Mouse (Mus musculus) kidney, adult 8-10 months (tissue): ENCODE measurements around the gene Tm9sf1.
A peak's percentile ranks its signal among the peaks of the same experiment; 100 is the strongest.

ENCODE experiments used
- DNase-seq, 2 experiments: peaks; one replicate each; pipeline ENCODE4 v3.0.0; 2022

Gene Tm9sf1

DNA sequence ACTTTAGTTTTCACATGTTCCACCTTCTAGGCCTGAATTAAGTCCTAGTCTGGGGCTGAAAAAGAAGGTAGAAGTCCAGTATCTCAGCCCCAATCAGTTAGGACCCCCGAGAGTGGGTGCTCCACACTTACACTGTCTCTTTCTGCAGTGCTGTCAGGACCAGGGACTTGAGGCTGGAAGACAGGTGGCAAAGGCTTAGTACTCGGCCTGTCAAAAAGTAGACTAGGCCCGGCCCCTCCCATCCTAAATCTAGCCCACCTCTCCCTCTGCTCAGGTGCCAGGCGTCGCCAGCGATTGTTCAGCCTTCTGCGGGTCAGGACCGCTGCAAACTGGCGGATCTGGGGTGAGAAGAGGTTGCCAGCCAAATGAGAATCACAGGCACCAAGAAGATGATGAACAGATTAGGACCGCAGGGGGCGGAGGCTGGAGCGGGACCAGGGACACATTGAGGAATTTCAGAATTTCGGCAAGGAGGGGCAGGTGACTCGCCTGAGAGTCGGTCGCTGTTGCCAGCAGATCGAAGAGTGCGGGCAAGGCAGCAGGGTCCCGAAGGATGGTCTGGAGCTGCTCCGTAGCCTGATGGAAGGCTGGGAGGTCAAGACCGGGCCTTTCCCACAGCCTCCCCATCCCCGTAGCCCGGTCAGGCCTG, 8.6 kb downstream of the Tm9sf1 start:
- DNase-seq, result peak in 1 of 2 experiments; percentile 23

DNA sequence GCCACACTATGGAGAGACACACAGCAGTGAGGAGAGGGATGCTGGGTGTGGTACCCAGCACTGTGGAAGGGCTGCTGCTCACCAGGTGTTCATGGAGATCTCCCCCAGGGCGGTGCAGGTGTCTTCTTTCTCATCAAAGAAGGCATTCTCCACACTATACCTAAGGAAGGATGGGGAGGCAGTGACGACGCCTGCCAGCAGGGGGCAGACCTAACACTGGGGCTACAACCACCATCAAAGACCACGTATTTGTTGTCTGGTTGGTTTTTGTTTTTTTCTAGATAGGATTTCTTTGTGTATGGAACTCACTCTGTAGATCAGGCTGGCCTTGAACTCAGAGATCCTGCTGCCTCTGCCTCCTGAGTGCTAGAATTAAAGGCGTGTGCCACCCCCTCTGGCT, 14.3 kb downstream of the Tm9sf1 start:
- peak; percentile 30 to 67 for DNase-seq

DNA sequence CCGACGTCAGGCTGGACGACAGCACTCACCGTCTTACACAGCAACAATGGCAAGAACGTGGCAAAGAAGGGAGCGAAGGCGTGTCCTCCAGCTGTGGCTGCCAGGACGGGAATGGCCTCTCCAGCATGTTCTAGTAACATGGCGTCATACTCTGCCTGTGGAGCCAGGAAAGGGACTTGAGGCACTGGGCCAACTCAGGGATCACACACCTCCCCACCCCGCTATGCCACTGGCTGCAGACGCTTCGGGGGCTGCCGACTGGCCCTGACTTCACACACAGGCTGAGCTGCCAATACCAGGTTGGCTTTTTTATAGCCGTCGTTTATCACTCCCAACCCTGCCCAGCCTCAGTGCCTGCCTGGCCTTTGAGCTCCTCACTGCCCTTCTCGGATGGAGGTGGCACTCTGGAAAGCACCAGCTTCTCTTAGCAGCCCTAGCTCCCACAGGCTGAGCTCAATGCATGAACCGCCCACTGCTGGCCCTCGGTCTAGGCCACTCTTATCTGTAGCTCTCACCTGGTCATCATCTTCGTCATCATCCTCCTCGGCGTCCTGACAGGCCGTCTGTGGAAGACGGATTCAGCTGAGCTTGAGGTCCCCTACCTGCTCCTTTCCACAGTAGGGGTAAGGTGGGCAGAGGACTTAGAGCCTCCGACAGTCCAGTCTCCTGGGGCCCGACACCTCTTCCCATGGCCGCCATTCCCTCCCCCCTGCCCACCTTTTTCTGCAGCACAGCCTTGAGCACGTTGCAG, 15.4 kb downstream of the Tm9sf1 start:
- DNase-seq, result no peak

DNA sequence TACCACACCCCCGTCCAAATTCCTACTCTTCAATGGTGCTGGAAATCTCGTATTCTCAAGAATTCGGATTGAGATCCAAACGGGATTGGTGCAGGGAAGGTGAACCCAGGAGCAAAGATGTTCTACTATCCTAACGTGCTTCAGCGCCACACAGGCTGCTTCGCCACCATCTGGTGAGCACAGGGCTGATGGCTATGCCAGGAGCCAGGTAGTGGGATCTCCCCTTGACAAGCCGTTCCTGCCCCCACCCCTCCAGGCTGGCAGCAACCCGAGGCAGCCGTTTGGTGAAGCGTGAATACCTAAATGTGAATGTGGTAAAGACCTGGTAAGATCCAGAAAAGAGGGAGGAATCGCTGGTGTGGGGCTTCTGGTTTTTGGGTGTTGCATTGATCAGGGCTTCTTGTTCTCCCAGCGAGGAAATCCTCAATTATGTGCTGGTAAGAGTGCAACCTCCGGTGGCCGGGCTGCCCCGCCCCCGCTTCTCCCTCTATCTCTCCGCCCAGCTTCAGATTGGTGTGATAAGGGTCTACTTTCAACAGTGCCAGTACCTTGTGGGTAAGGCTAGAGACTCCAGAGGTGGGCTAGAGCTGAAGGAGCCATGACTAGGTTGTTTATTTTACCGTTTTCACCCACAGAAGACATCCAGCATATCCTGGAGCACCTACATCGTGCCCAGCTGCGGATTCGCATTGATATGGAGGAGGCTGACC, 25.0 kb downstream of the Tm9sf1 start:
- DNase-seq, result no peak

DNA sequence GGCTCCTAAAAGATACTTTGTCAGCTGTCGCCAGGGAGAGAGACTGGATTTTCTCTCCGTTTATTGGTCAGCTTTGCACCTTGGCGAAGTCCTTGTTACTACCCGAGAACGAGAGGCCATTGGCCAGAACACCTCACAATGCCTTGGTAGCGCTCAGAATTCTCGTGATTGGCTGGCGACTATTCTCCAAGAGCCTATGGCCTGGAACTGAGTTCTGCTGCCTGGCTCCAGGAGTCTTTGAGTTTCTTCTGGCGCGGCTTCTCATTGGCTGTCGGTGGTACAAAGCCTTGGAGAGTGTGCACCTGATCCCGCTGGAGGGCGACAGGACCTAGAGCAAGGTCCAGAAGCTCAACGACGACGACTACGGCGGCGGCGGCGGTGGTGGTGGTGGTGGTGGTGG, 25.8 kb downstream of the Tm9sf1 start, which contains the start of gene Rec8:
TSS of gene Rec8 (plus strand) at position 216 of the 400 bp plus-strand sequence.
- peak; percentile 47 to 58 for DNase-seq

DNA sequence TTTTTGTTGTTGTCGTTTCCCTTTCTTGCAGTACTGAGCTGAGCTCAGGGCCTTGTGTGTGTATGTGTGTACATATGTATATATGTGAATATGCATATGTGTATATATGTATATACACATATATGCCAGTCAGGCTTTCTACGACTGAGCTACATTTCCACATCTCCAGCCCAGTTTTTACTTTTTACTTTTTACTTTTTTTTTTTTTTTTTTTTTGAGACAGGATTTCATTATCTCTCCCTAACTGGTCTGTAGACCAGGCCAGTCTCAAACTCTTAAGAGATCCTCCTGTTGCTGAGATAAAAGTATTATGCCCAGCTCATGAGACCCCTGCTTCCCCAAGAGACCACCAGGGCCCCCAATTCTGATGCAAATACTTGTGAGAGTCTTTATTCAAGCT, 26.8 kb downstream of the Tm9sf1 start:
- DNase-seq, result no peak

DNA sequence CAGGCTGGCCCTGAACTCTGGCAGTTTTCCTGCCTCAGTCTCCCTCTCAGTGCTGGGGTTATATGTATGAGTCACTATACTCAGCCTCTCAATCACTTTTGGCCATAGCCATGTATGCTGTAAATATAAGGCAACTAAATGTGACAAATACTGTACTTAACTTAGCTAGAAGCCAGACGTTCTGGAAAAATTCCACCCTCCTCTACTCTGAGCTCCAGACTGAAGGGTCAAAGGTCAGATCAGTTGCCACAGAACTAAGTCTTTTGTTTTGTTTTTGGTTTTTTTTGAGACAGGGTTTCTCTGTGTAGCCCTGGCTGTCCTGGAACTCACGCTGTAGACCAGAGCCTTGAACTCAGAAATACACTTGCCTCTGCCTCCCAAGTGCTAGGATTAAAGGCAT, 27.7 kb downstream of the Tm9sf1 start:
- DNase-seq, result no peak

DNA sequence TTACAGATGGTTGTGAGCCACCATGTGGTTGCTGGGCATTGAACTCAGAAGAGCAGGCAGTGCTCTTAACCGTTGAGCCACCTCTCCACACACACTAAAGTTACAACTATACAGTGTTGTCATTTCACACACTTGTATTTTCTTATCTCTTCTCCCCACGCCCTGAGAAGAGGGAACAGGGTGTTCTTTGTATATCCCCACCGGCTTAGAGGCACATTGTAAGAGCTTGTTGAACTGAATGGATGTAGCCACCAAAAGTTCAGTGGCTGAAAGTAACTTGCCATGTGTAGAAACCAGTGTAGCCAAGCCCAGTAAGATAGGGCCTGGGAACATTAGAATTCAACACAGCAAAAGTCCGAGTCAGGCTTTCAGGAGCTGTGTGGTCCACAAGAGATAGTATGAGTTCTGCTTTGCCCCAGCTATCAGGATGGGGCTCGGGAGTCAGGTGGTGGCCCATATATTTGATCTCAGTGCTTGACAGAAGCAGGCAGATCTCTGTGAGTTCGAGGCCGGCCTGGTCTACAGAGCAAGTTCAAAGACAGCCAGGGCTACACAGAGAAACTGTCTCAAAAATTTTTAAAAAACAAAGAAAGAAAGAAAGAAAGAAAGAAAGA, 28.9 kb downstream of the Tm9sf1 start:
- DNase-seq, result no peak

DNA sequence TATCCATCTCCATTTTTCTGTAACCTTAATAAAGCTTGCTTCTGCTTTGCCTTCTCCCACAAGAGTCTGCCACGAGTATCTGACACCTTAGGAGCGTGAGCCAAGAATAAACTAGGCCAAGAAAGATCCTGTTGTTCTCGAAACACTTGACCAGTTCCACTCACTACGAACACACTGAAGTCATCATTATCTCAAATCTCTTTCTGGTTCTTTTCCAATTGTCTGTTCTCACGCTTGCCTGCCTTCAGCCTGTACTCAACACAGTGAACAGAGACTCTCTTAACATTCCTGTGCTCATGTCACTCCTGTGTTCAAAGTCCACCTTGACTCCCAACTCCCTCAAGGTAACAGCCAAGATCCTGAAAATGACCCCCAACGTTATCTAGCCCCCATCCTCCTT, 30.3 kb downstream of the Tm9sf1 start:
- peak in 1 of 2 experiments; percentile 29 for DNase-seq

DNA sequence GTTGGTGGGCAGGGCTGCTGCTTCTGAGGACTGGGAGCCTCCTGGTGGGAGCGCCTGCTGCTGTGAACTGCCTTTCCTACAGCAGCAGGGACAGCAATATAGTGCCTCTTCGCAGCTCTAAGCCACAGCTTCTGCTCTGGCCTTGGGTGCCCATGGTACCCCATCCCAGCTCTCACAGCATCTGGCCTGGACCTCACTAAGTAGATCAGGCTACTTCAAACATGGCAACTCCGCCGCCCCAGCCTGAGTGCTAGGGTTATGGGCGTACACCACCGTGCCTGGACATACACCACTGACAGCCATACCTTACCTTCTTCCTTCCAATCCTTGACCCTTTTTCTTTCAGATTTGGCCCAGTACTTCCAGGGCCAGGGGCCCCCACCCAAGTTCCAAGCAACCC, 35.3 kb downstream of the Tm9sf1 start:
- DNase-seq, result no peak

DNA sequence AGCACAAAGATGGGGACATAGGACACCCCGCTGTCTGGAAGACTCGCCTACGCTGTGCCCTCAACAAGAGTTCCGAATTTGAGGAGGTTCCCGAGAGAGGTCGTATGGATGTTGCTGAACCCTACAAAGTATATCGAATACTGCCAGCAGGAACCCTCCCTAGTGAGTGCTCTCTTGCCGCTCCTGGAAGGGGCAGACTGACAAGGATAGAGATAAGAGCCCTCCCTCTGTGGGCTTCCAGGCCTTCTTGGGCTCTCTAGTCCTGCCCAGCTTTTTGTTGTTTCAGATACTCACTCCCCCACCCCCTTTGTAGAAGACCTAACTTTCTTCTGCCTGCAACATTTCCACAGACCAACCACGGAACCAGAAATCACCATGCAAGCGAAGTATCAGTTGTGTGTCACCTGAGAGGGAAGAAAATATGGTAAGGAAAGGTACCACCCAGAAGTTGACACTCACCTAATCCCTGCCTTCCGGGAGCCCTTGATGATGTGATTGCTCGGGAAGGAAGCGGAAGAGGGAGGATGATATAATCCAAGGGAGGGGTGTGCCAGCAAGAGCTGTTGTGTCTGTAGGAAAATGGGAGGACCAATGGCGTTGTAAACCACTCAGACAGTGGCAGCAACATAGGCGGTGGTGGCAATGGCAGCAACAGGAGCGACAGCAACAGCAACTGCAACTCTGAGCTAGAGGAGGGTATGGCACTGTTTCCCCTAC, 37.7 kb downstream of the Tm9sf1 start:
- DNase-seq, result no peak

DNA sequence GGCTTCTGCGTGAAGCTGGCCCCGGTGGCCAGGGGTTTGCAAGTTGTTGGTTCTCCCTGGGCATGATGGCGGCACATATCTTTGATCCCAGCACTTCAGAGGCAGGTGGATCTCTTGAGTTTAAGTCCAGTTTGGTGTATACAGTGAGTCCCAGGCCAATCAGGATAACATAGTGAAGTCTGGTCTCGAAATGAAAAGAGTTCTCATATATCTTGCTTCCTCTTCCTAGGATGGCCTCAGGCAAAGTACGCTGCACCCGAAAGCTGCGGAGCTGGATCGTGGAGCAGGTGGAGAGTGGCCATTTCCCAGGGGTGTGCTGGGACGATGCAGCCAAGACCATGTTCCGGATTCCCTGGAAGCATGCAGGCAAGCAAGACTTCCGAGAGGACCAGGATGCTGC, 38.8 kb downstream of the Tm9sf1 start:
- no peak for DNase-seq

DNA sequence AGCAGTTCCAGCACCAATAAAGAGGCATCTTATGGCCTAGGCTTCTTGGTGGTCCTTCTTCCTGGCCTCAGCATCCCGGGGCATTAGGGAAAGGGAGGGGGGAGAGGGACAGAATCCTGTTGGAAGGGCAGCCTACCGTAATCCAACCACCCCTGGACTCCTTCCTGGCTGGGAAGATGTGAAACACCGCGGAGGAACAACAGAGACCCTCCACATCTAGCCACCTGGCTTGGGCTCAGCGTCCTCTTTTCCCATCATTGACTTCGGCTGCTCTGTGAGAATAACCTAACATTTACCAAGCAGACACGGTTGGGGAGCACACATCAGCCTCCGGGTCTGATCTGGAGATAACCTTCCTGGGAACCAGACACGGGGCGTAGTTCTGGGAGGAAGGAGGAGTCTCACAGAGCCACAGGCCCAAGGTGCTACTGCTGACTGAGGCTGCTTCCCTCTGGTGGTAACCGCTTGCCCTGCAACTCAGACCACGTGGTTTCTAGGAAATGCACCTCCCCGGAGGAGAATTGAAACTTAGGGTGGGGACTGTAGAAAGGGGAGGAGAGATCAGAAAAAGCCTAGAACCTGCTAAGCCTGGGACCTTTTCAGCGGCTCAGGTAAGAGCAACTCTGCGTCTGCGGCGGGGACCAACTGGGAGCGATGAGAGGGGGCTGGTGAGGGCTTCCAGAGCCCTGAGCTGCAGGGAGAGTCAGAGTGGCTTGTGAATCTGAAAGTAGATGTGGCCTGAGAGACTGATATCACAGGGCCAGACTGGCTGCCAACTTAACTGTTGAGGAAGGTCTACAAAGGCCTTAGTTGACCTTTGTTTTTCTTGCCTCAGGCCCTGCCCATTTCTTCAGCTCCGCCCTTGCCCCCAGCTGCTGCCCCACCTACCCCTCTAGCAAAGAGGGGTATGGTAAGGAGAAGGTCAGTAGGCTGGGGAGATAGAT, 39.7 kb downstream of the Tm9sf1 start:
- DNase-seq, result peak; percentile 96 to 97

DNA sequence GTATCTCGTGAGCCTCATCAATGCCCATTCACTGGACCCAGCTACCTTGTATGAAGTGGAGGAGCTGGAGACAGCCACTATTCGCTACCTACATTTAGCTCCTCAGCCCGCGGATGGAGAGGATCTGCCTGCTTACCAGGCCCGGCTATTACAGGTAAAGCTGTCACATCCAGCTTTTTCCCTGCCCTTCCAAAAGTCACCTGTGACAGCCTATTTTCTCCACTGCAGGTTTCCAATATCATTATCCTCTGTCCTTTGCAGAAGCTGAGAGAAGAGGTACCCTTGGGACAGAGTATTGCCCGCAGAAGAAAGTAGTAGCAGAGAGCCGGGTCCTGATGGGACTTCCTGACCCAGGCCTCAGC, 40.4 kb downstream of the Tm9sf1 start, which contains the start of gene Irf9:
TSS of gene Irf9 (plus strand) at position 301 of the 362 bp plus-strand sequence.
- DNase-seq, result no peak

DNA sequence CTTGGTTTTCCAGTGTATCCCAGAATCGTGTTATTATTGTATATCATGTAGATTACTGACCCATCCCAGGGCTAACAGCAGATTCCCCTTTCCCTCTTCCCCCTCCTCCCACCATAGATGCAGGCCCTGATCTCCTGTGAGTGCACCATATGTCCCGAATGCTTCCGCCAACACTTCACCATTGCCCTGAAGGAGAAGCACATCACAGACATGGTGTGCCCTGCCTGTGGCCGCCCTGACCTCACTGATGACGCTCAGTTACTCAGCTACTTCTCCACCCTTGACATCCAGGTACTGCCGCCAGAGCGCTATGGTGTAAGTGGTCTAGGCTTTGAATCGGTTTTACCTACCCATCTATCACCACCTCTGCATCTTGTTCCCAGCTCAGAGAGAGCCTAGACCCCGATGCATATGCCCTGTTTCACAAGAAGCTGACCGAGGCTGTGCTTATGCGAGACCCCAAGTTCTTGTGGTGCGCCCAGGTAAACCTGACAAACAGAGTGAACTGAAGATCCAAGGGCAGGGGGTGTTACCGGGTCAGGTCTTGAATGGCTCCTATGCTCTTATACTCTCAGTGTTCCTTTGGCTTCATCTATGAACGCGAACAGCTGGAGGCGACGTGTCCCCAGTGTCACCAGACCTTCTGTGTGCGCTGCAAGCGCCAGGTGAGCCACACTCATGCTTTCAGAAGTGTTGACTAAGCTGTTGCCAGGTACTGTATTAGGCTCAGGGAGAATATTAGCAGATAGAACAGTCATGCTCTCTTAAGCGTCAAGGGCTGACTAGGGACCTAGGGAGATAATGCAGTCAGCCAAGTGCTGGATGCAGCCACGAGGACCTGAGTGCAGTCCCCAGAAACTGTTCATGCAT, 44.9 kb downstream of the Tm9sf1 start:
- no peak for DNase-seq

DNA sequence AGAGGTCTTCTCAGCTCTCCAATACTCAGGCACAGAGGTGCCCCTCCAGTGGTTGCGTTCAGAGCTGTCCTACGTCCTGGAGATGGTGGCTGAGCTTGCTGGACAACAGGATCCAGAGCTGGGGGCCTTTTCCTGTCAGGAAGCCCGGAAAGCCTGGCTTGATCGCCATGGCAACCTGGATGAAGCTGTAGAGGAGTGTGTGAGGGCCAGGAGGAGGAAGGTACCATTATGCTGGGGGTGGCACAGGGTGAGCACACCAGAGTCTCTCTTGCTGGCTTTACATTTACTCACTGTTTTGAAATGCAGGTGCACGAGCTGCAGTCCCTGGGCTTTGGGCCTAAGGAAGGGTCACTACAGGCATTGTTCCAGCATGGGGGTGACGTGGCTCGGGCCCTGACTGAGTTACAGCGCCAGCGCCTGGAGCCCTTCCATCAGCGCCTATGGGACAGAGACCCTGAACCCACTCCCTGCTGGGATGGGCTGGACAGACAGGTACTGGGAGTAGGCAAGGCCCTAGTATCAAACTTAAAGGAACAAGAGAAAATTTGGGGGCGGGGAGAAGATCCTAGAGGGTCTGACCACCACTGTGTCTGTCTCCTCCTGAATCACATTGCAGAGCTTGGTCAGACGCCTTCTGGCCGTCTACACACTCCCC, 47.4 kb downstream of the Tm9sf1 start:
- no peak for DNase-seq

DNA sequence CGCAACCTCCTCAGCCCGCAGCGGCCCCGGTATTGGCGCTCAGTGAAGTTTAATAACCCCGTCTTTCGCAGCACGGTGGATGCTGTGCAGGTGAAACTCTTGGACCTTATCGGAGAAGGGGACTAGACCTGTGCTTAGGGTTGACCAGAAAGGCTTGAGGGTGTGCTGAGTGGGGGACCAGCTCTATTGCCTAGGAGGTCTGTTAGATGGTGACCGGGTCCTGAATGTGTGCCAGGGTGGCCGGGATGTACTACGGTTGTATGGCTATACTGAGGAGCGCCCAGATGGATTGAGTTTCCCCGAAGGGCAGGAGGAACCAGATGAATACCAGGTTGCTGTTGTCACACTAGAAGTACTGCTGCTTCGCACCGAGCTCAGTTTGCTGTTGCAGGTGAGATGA, 51.4 kb downstream of the Tm9sf1 start:
- DNase-seq, result peak; percentile 33 to 43

DNA sequence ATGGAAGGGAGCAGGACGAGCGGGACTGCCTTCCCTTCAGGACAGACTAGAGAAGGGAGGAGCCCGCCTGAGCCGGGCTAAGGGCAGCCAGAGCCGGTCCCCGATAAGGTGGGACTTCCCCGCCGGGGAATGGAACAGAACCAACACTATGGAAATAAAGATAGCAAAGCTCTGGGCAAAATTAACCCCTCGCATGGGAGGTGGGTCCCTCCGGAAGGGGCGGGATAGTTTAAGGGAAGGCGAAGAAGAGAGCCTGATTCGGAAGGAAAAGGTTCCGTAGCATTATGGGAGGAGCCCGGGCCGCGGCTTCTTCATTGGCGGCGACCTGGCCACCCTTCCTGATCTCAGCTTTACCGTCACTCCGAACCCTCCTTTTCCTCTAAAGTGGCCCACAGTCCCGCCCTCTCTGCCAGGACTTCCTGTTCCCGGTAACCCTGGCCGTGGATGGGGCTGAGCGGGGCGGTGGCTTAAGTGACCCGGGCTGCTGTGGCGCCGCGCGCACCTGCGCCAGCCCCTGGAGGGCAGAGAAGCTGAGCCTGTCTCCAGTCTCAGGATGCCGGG, 52.2 kb downstream of the Tm9sf1 start, which contains the start of gene Rnf31:
TSS of gene Rnf31 (plus strand) at position 378 of the 561 bp plus-strand sequence.
- peak; percentile 98 for DNase-seq

DNA sequence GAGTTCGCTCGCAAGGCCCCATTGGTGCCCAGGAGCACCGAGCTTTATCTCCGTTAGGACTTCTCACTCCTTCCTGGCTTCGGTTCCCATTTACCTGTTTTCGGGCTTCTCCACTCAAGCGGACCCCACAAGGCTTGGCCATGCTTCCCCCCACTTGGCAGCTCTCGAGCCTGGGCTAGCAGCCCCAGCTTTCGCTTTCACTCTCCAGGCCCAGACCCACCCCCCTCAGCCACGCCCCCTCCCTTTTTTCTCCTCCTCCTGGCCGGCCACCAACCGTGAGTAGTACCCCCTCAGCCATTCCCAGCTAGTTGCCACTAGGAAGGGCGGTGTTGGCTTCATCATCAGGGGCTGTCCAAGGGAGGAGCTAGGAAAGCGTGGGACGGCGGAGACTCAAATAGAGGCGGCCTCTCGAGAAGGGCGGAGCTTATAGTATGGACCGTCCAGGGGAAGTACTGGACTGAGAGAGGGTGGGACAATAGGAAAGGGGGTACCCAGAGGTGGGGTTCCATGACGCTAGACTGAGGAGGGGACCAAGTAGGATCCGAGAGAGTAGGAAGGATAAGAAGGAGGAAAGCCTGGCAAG, 52.8 kb downstream of the Tm9sf1 start, which contains the start of gene Psme2:
TSS of gene Psme2 (minus strand) at position 366 of the 583 bp plus-strand sequence.
- DNase-seq, result peak; percentile 96 to 98
